Mouse (Mus musculus): ENCODE measurements at regions not wholly inside any gene's neighbourhood (a gene's known extent, or its start where the extent isn't known, plus 50 kb on each side); places are given as distances from the start of the nearest gene placed in this dataset.
A peak's percentile ranks its signal among the peaks of the same experiment; 100 is the strongest.

DNA sequence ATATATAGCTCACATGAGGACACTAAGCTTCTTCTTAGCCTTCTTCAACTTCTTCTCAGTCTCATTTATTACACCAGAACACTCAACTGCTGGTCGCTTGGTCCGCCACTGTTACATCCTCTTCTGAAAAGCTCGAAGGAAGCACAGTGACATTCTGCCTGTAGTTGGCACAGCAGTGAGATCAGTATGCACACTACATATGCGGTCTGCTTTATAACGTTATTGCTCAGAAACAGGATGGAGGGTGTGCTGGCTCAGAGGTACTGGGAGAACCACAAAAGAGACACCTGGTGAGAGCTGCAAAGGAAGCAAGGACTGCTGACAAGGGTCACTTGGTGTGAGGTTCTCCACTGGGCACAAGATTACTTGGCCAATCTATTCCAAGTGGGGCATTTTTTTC, 179.5 kb downstream of the Ets1 start:
- no peak overlapping the region for H3K4me3 ChIP-seq (ENCODE audit: low read depth, low read length)
- H3K9me3 ChIP-seq (replicated peaks; ENCODE audit: control insufficient read depth, low read length): no peaks in the 10 kb centered on the region
- DNase-seq (ENCODE audit: low spot score) (no peak), ATAC-seq (replicated peaks; ENCODE audit: insufficient number of reproducible peaks, low FRiP score, low TSS enrichment, low read depth) (no peak)
- H3K9ac ChIP-seq (replicated peaks; ENCODE audit: low read length): no peak overlapping the region
- WGBS: 86% methylated on average over 5 of the region's 5 CpGs
- H3K36me3 ChIP-seq (replicated peaks; ENCODE audit: control insufficient read depth, insufficient read depth, low read depth, low read length): no peaks in the 10 kb centered on the region
- H3K27ac ChIP-seq (replicated peaks; ENCODE audit: low read depth, low read length): no peak overlapping the region
- H3K4me2 ChIP-seq (ENCODE audit: low read depth, low read length): no peak overlapping the region
- H3K4me1 ChIP-seq (ENCODE audit: control insufficient read depth, insufficient read depth, low read length): no peaks in the 10 kb centered on the region
- H3K27me3 ChIP-seq (ENCODE audit: control insufficient read depth, insufficient read depth, low read length): no peaks in the 10 kb centered on the region

DNA sequence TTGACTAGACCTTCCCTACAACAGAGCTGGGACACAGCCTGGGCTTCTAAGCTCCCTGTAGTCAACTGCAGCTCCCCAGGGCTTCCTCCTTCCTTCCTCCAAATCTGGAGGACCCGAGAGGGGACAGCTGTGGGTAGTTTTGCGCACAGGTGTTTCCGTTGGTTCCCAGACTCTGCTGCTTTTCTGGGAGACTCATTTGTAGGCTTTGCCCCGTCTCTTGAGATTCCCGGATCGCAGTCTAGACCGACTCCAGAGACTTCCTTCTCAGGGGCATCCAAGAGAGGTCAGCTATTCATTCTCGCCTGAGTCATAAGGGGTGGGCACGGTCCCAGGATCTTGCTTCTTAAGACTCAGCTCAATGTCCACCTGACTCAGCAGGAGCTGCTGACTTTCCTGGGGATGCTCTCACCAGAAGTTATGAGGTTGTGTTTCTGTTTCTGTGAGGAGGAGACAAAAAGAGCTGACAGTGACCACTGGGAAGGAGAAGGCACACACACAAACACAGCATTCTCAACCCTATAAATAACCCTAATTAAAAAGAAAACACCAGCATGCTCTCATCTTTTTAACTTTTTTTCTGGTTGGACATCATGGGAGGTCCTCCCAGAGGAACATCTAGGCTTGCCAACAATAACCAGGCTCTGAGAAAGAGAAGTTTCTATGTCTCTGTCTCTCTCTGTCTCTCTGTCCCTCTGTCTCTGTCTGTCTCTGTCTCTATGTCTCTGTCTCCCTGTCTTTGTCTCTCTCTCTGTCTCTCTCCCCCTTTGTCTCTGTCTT, 180.8 kb downstream of the Ets1 start:
- no peak overlapping the region for H3K9ac ChIP-seq (replicated peaks; ENCODE audit: low read length)
- ATAC-seq (replicated peaks; ENCODE audit: insufficient number of reproducible peaks, low FRiP score, low TSS enrichment, low read depth) (no peak), DNase-seq (ENCODE audit: low spot score) (no peak)
- H3K4me1 ChIP-seq (ENCODE audit: control insufficient read depth, insufficient read depth, low read length): no peaks in the 10 kb centered on the region
- H3K4me3 ChIP-seq (ENCODE audit: low read depth, low read length): no peak overlapping the region
- no peaks in the 10 kb centered on the region for H3K36me3 ChIP-seq (replicated peaks; ENCODE audit: control insufficient read depth, insufficient read depth, low read depth, low read length)
- H3K27ac ChIP-seq (replicated peaks; ENCODE audit: low read depth, low read length): no peak overlapping the region
- WGBS: 81% methylated on average over 9 of the region's 9 CpGs
- no peaks in the 10 kb centered on the region for H3K9me3 ChIP-seq (replicated peaks; ENCODE audit: control insufficient read depth, low read length)
- H3K4me2 ChIP-seq (ENCODE audit: low read depth, low read length): no peak overlapping the region
- no peaks in the 10 kb centered on the region for H3K27me3 ChIP-seq (ENCODE audit: control insufficient read depth, insufficient read depth, low read length)

- Histone ChIP-seq H3K27me3 (ENCODE audit: control insufficient read depth, insufficient read depth, low read length) (no peaks in the 10 kb centered on the region), H3K4me1 (ENCODE audit: control insufficient read depth, insufficient read depth, low read length) (no peaks in the 10 kb centered on the region), H3K4me3 (ENCODE audit: low read depth, low read length) (no peak overlapping the region), H3K36me3 (replicated peaks; ENCODE audit: control insufficient read depth, insufficient read depth, low read depth, low read length) (no peaks in the 10 kb centered on the region), H3K27ac (replicated peaks; ENCODE audit: low read depth, low read length) (no peak overlapping the region), H3K4me2 (ENCODE audit: low read depth, low read length) (no peak overlapping the region), H3K9me3 (replicated peaks; ENCODE audit: control insufficient read depth, low read length) (no peaks in the 10 kb centered on the region), H3K9ac (replicated peaks; ENCODE audit: low read length) (no peak overlapping the region)
- DNase-seq (ENCODE audit: low spot score) (no peak), ATAC-seq (replicated peaks; ENCODE audit: insufficient number of reproducible peaks, low FRiP score, low TSS enrichment, low read depth) (no peak)
- 72% methylated on average over 7 of the region's 7 CpGs for WGBS
Measured at GRCm38 (mm10) chr9:32817442-32818358, 181.7 kb downstream of the Ets1 start.

DNA sequence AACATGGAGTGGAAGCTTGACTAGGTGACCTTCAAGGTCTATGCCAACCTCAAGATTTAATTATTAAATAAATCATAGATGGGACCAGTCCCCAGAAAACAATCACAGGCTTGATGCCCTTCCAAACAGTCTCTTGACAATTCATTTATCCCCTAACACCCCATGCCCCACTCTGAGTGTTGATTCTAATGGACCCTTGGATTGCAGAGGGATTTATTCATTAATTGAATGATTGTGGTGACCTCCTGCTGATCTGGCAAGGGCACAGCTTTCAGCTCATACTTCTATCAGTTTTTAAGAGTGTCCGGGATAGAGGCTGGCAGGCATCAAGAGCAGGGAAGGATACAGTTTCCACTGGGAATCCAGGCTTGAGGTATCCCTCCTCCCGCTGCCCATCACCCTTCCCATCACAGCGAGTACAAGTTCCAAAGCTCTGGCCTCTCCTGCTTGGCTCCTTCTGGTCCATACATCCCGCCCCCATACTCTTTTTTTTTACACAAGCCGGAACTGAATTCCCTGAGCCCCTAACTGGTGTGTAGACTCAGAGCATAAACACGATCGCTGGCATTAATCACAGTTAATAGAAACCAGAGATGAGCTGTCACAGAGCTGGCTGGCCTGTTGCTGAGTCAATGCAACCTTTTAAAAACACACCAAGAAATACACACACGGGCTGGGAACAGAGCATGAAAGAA, 187.6 kb downstream of the Ets1 start:
- peak; percentile 93 for DNase-seq (ENCODE audit: low spot score)
- peak; percentile 84 for ATAC-seq (replicated peaks; ENCODE audit: insufficient number of reproducible peaks, low FRiP score, low TSS enrichment, low read depth)
- H3K9me3 ChIP-seq (replicated peaks; ENCODE audit: control insufficient read depth, low read length): no peaks in the 10 kb centered on the region
- H3K27ac ChIP-seq (replicated peaks; ENCODE audit: low read depth, low read length): no peak overlapping the region
- 18% methylated on average over 8 of the region's 8 CpGs for WGBS
- H3K4me3 ChIP-seq (ENCODE audit: low read depth, low read length): no peak overlapping the region
- no peak overlapping the region for H3K4me2 ChIP-seq (ENCODE audit: low read depth, low read length)
- H3K9ac ChIP-seq (replicated peaks; ENCODE audit: low read length): no peak overlapping the region
- no peaks in the 10 kb centered on the region for H3K27me3 ChIP-seq (ENCODE audit: control insufficient read depth, insufficient read depth, low read length)
- no peaks in the 10 kb centered on the region for H3K4me1 ChIP-seq (ENCODE audit: control insufficient read depth, insufficient read depth, low read length)
- no peaks in the 10 kb centered on the region for H3K36me3 ChIP-seq (replicated peaks; ENCODE audit: control insufficient read depth, insufficient read depth, low read depth, low read length)

DNA sequence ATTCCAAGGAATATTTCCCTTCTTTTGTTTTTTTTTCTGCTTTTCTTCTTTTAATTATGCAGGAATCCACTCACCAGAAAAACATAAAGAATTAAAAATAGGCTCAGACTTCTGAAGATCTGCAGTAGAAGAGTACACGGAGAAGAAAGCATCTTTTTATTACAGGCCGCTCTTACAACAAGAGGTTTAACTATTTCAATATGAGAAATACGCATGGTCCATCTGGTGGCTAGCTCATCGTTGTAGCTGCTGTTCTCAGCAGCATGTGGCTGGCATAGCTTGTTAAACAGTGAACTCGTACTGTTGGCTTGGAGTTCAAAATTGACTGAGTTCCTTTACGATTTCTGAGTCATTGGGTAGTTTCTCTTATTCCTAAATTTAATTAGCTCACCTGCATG, 188.1 kb downstream of the Ets1 start:
- Histone ChIP-seq H3K36me3 (replicated peaks; ENCODE audit: control insufficient read depth, insufficient read depth, low read depth, low read length) (no peaks in the 10 kb centered on the region), H3K9ac (replicated peaks; ENCODE audit: low read length) (no peak overlapping the region), H3K4me2 (ENCODE audit: low read depth, low read length) (no peak overlapping the region), H3K9me3 (replicated peaks; ENCODE audit: control insufficient read depth, low read length) (no peaks in the 10 kb centered on the region), H3K27me3 (ENCODE audit: control insufficient read depth, insufficient read depth, low read length) (no peaks in the 10 kb centered on the region), H3K27ac (replicated peaks; ENCODE audit: low read depth, low read length) (no peak overlapping the region; the same call in 1 of the 2 replicates), H3K4me1 (ENCODE audit: control insufficient read depth, insufficient read depth, low read length) (no peaks in the 10 kb centered on the region), H3K4me3 (ENCODE audit: low read depth, low read length) (no peak overlapping the region)
- DNase-seq (ENCODE audit: low spot score): peak; percentile 72
- 22% methylated on average over 6 of the region's 6 CpGs for WGBS
- ATAC-seq (replicated peaks; ENCODE audit: insufficient number of reproducible peaks, low FRiP score, low TSS enrichment, low read depth): peak; percentile 65; the same call in 1 of the 2 replicates

DNA sequence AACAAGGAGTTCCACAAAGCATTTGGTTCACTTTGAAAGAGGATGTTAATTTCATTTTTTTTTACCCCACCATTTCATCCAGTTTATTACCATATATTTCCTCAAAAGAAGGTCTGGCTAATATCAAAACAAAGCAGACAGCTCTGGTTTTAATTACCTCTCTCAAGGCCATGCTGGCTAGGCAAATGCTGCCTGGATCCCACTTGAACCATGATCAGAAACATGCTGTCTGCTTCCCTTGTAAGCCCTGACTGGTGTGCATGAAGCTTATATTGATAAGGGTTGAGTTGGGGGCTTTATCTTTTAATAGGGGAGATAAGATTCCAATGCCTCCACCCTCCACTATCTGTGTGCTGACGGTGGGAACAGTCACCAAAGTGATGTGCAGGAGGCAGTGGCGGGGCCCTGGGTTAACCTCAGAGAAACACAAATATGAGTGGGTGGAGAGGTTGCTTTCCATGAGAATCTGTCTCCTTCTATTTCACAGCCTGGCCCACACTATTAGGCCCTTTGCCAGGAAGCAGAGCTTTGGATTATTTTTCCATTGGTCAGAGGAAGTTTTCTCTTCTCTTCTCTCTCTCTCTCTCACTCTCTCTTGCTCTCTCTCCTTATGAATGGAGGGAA, 194.4 kb downstream of the Ets1 start:
- ATAC-seq (replicated peaks; ENCODE audit: insufficient number of reproducible peaks, low FRiP score, low TSS enrichment, low read depth) (no peak), DNase-seq (ENCODE audit: low spot score) (peak; percentile 79)
- Histone ChIP-seq H3K27me3 (ENCODE audit: control insufficient read depth, insufficient read depth, low read length) (no peaks in the 10 kb centered on the region), H3K9ac (replicated peaks; ENCODE audit: low read length) (no peak overlapping the region), H3K36me3 (replicated peaks; ENCODE audit: control insufficient read depth, insufficient read depth, low read depth, low read length) (no peaks in the 10 kb centered on the region), H3K27ac (replicated peaks; ENCODE audit: low read depth, low read length) (no peak overlapping the region), H3K4me2 (ENCODE audit: low read depth, low read length) (no peak overlapping the region), H3K4me1 (ENCODE audit: control insufficient read depth, insufficient read depth, low read length) (peaks cover 8% of the 10 kb centered on the region; the same call in 1 of the 2 replicates), H3K9me3 (replicated peaks; ENCODE audit: control insufficient read depth, low read length) (no peaks in the 10 kb centered on the region), H3K4me3 (ENCODE audit: low read depth, low read length) (no peak overlapping the region)
- 33% methylated on average over 2 of the region's 2 CpGs for WGBS

- WGBS: 87% methylated on average over 8 of the region's 8 CpGs
- H3K4me2 ChIP-seq (ENCODE audit: low read depth, low read length): no peak overlapping the region
- peaks cover 9% of the 10 kb centered on the region; the same call in 1 of the 2 replicates for H3K4me1 ChIP-seq (ENCODE audit: control insufficient read depth, insufficient read depth, low read length)
- no peaks in the 10 kb centered on the region for H3K9me3 ChIP-seq (replicated peaks; ENCODE audit: control insufficient read depth, low read length)
- no peak for ATAC-seq (replicated peaks; ENCODE audit: insufficient number of reproducible peaks, low FRiP score, low TSS enrichment, low read depth)
- no peaks in the 10 kb centered on the region for H3K36me3 ChIP-seq (replicated peaks; ENCODE audit: control insufficient read depth, insufficient read depth, low read depth, low read length)
- DNase-seq (ENCODE audit: low spot score): no peak
- no peak overlapping the region for H3K4me3 ChIP-seq (ENCODE audit: low read depth, low read length)
- no peak overlapping the region for H3K9ac ChIP-seq (replicated peaks; ENCODE audit: low read length)
- no peaks in the 10 kb centered on the region for H3K27me3 ChIP-seq (ENCODE audit: control insufficient read depth, insufficient read depth, low read length)
- no peak overlapping the region for H3K27ac ChIP-seq (replicated peaks; ENCODE audit: low read depth, low read length)
Measured at GRCm38 (mm10) chr9:32833373-32833772, 197.4 kb downstream of the Ets1 start.
